Mouse (Mus musculus) kidney, postnatal 14 days (tissue): Measurements from ENCODE around the gene Adgrf5.
"Not testable (repeated sequence)": the region's sequence is repeated elsewhere in the genome, so short reads cannot be mapped to it uniquely, and the experiment has no call there.

Experiments
- DNase-seq: peaks from one replicate; pipeline ENCODE4 v3.0.0; 2022; ENCODE audit warnings: mixed read lengths

The Adgrf5 gene

DNA sequence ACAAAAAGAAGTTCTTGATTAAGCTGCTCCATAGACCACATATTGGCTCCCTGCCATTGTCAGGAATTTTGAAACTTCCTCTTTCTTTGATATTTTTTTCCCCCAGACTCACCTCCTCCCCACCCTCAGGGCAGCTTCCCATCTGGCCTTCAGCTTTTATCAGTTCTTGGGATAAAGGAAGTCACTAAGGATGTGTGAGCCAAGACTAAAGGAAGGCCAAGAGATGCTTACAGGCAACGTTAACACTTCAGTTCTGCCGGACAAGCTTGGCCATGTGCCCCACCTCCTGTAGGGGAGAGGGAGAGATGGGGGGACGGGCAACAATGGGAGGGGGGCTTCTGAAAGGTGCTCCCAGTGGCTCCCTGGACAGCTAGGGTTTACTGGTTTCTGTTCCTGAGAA, 109.8 kb downstream of the Adgrf5 start:
- peak; percentile 38 for DNase-seq

DNA sequence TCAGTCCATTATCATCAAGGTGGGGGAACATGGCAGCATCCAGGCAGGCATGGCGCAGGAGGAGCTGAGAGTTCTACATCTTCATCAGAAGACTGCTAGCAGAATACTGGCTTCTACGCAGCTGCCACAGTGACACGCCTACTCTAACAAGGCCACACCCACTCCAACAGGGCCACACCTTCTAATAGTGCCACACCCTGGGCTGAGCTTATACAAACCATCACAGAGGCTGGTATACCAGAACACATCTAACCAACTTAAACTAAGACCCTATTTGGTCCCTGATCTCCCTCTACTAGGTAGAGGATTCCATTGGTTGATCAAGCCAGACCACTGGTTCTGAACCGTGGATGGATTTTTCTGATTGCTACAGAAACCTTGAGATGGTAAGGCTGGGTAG, 112.3 kb downstream of the Adgrf5 start:
- no peak for DNase-seq

DNA sequence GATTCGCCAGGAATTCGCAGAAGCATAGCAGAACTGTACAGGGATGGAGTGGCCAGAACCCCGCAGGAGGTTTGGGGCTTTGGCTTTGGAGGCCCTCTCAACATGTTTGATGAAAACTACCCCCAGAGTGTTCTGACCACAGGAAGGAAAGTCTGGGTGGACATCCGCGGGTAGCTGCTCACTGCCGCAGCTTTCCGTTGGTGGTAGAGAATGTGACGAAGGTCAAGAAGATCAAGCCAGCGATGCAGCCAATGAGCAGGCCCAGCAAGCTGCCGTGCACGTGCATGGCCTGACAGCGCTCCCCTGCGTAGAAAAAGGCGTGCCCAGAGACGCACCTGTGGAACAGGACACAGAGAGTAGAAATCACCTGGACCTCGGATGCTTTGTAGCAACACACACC, 114.5 kb downstream of the Adgrf5 start:
- DNase-seq: no peak

DNA sequence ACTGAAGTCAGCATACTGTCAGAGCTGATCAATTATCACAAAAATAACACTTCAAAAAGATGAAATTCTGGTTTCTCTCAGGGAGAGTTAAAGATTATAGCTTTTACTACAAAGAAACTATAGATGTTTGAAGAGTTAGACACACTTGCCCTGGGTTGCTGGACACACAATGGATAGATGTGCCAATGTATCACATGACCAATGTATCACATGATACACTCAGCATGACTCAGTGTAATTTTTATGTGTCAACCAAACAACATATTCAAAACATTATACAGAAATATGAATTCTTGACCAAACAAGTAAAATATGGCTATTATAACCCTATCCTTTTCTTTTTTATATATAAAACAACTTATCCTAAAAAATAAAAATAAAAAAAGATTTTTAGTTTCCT, 117.4 kb downstream of the Adgrf5 start:
- no peak for DNase-seq

DNA sequence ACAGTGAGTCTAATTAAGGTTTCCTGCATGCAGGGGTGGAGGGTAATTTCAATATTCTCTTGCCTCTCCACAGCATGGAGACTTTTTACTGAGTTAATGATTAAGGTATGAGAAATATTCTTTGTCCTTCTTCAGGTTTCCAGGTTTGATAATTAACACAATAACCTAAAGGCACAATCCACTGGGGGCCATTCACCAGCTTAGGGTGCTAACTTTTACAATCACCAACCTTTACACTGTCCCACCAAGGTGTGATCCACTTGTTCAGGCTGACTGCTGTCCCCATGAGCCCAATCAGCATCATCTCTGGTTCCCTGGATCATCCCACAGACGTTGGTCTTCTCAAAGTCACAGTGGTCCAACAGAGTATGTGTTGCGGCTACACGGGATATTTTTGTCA, 125.7 kb downstream of the Adgrf5 start:
- DNase-seq: peak; percentile 25

DNA sequence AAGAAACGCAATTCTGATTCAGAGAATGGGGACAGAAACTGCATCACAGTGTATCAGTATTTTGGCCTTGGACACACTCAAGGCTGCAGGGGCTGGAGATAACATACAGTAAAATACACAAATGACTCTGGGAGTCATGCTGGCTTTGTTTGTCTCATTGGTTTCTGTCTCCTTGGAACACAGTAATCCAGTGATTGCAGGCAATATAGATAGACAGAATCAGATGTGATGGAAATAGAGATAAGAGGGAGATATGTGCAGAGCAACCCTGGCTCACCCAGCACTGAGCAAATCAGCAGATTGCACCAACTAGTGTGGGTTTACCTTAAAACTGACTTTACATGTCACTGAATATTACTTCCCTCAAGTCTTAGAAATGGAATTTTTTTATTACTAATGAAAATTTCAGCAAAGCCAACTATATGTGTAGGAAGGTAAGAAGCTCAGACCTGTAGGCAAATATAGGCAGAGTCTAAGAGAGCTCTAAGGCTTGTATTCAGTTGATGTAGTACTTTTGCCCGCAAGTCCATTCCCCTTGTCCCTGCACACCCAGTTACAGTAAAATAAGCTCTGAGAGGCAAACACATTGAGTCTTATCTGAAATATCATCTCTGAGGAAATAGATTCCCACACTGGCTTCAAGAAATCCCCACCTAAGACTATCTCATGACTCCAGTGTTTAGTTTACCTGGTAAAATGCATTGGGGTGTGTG, 128.3 kb downstream of the Adgrf5 start:
- no peak for DNase-seq

DNA sequence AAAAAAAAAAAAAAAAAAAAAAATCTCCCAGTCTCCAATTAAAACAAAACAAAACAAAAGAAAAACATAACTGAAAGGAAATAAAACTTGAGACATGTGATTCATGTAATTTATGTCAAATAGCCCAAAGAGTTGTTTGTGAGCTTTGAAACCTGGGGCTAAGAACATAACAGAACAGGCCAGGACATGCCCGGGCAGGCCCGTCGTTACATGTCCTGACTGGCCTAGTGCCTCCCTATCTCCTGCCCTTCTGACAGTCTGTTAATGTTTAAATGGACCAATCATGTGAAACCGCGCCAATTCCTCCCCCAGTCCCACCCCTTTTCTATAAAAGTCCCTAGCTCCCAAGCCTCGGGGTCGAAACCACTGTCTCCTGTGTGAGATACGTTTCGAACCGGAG, 130.1 kb downstream of the Adgrf5 start:
- DNase-seq: not testable (repeated sequence)

DNA sequence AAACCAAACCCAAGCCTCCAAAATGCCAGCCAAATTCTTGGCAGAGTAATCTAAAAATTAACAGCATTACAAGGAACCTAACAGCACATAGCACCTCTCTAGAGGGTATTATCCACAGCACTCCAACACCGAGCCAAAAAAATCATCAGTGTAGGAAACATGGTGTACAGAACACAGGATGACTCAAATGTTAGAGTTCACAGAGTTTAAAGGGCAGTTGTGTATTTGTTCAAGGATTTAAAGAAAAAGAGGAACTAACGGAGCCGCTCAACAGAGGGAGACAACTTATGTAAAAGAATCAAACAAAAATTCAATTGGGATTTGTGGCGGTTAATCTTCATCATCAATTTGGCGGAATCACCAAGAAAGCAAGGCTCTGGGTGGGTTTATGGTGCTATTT, 135.3 kb downstream of the Adgrf5 start:
- DNase-seq: no peak

DNA sequence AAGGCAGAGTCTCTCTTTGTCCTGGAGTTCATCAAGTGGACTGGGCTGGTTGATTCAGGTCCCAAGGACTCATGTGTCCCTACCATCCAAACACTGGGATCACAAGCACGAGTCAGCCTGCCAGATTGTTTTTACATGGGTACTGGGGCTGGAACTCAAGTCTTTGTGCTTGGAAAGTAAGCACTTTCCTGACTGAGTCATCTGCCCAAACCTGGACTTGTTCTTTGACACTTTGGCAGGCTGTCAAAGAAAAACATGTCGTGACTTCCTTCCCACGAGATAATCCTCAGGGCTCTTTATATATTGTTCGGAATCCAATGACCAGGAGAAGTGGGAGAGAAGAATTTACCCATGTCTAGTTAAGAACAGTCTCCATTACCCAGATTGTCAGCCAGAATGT, 137.3 kb downstream of the Adgrf5 start:
- DNase-seq: no peak

DNA sequence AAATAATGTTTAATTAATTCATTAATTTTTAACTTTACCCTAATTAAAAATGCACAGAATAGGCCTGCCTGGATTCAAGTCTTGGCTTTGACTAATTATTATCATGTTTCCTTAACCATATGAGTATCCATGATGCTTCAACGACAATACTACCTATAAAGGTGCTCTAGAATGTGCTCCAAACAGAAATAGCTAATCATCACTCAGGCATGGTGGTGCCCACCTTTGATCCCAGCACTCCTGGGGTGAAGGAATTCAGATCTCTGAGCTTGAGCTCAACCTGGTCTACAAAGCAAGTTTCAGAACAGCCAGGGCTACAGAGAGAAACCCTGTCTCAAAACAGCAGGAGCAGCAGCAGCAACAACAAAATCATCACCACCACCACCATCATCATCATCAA, 140.3 kb downstream of the Adgrf5 start:
- DNase-seq: peak; percentile 57

DNA sequence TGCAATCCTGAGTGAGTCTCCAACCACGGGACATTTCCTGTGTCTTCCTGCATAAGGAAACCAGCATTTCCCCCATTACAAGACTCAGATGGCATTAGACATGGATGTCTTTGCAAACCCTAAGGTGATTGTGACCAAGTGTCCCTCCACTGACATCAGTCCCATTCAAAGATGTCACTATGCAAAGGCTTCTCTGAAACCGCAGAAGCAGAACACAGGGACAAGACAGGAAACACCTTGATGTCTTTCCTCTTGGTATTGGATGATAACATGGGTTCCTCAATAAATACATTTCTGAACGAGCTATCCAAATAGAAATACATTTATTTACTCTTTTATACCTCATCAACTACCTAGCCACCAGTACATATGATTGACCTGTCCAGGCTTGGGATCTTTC, 141.0 kb downstream of the Adgrf5 start:
- no peak for DNase-seq

DNA sequence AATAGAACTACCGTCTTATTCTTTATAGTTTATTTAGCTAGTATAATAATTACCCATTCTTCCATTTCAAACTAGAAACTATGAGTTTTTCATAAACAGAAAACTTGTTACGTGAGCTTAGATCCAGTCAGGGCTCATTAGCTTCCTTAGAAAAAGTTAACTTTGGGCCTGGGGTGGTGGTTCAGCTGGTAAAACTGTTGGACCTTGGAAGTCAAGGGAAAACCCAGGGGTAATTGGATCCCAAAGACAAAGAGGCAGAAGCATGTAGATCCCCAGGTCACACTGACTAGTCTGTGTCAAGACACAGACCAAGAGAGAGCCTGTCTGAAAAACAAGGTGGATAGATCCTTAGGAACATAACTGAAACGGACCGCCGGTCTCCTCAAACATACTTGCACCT, 141.4 kb downstream of the Adgrf5 start:
- peak; percentile 43 for DNase-seq

DNA sequence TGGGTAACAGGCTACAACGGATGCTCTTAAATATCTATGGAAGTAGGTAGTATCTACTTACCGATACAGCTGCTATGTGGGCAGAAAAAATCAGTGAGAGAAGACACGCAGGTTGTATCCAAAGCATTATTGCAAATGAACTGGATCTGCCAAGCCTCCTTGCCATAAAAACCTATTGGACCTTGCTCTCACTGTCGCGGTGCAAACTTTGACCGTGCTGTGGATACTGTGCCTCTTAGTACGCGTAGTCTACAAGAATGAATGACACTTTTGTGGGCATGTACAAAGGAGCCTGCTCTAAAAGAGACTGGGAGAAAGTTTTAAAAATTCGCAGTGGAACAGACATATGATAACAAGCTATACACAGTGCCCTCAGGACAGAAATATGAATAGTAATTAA, 142.3 kb downstream of the Adgrf5 start, which contains the start of gene Mep1a:
Gene Mep1a, minus strand, starts transcription at position 221 of the 400 bp plus-strand sequence.
- peak; percentile 70 for DNase-seq

DNA sequence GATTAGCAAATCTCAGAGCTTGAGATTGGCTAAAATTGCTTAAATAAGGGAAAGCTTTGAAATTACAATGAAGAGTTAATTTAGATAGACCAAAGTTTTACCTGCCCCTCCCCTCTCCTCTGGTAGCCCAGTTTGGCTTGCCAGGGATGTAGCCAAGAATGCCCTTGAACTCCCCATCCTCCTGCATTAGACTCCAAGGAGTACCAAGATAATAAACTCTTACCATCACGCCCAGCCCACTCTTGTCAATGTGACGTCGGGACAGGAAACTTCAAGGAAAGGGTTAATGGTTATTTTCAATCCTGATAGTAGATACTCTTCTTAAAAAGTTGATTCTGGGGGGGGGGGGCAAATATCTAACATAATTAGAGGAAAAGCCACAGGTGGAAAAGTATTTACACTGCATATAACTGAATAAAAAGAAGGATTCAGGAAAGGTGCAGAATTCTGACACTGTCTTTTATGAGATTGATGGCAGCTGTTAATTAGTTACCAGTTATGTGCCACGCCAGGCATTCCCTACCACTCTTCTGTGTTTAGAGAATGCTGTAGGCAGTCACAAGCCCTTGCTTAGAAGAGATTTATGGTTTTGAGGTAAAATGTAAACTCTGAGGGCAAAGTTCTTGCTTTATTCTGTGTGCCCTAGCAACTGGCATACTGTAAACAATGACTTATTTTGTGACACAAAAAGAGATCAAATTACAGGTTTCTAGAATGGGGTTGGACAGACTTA, 143.8 kb downstream of the Adgrf5 start:
- DNase-seq: peak; percentile 58

DNA sequence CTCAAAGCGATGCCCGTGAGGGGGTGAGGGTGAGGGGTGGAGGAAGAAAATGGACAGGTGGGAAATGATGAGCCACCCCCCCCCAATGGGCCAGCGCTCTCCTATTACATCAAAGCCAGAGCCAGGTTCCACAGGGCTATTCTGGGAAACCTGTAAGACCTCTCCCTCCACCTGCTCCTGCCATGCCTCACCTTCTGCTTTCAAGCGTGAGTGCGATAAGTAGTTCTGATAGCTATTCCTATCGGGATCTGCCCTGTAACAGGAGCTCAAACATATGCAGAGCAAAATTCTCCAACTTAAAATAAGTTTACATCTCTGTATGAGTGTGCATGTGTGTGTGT, 144.3 kb downstream of the Adgrf5 start:
- no peak for DNase-seq
